Mouse (Mus musculus): Measurements from ENCODE around the gene Hamp.

Hamp gene

GRCm38 (mm10) chr7:30908277-30908991 is 35.4 kb downstream of the Hamp start:
- DNase-seq (ENCODE audit: low spot score) = peak; percentile 43

GRCm38 (mm10) chr7:30904042-30904441 is 39.8 kb downstream of the Hamp start:
- DNase-seq (ENCODE audit: low spot score) = no peak

- no peak for DNase-seq (ENCODE audit: low spot score)
These were observed 48.6 kb downstream of the Hamp start for GRCm38 (mm10) chr7:30895217-30895616.

- no peak for DNase-seq (ENCODE audit: low spot score)
These were observed 51.3 kb downstream of the Hamp start for GRCm38 (mm10) chr7:30892515-30892914.
